Mouse (Mus musculus): ENCODE measurements around the gene Bcl2l13.

DNA sequence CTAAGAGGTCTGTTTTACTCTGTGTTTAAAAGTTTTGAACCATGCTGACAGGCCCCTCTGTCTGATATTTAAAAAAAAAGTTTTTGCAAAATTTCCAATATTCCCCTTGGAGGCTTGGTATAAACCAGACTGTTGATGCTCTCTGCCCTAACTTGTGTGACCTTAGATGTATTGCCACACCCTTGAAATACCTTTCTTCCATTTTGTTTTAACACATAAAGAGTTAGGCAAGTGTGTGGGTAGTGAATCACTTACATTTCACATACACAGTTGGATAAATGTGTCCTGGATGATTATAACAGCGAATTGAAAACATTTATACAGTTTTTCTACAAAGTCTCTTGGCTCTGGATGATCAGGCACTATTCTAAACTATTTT is 1.1 kb downstream of the Bcl2l13 start:
- no peak for TF ChIP-seq USF2 (conservative IDR thresholded peaks at IDR 0.05; ENCODE audit: low read depth, low read length)
- TF ChIP-seq JUN (IDR thresholded peaks at IDR 0.05; ENCODE audit: insufficient read depth, low read depth, low read length) = no peak
- no peak for TF ChIP-seq CHD1 (IDR thresholded peaks at IDR 0.05; ENCODE audit: low read depth, low read length)
- no peak for TF ChIP-seq ZMIZ1 (IDR thresholded peaks at IDR 0.05; ENCODE audit: low read depth, low read length)
- TF ChIP-seq NELFE (IDR thresholded peaks at IDR 0.05; ENCODE audit: low read depth, low read length) = no peak
- no peak for TF ChIP-seq POLR2A (IDR thresholded peaks at IDR 0.05; ENCODE audit: low read depth, low read length)
- TF ChIP-seq EP300 (IDR thresholded peaks at IDR 0.05; ENCODE audit: low read length) = no peak
- TF ChIP-seq SMC3 (IDR thresholded peaks at IDR 0.05; ENCODE audit: low read depth, low read length) = no peak
- no peak for TF ChIP-seq ZNF384 (IDR thresholded peaks at IDR 0.05; ENCODE audit: low read depth, low read length)
- TF ChIP-seq POLR2AphosphoS2 (IDR thresholded peaks at IDR 0.05; ENCODE audit: low read depth, low read length) = no peak
- TF ChIP-seq TCF12 (IDR thresholded peaks at IDR 0.05; ENCODE audit: low read depth, low read length) = no peak
- no peak for TF ChIP-seq RCOR1 (conservative IDR thresholded peaks at IDR 0.05; ENCODE audit: low read depth, low read length)
